In genomic region chr8:53695323-53695722, GRCm38 (mm10) we compare ENCODE assay signal across 21 mouse cellular contexts. TPM values are rescaled to one million over a fixed set of nuclear protein-coding genes. Genes with fewer than 3 reads are reported as not detected.
DNase-seq lines count a peak whose midpoint lies in the region; ATAC-seq and TF ChIP-seq lines count a peak whose summit lies in the region.
"Had no signal": no experiment of that assay in that cellular context is flagged by ENCODE, and none has a peak within 500 bp of the region (broad histone marks: within the 10 kb centered on the region; RNA-seq: fewer than 3 reads in every experiment).

No protein-coding gene starts in this region.

- no peak; the same call in 1 of the 2 replicates for TF ChIP-seq CTCF in left cerebral cortex, adult 2 months (IDR thresholded peaks at IDR 0.05)

- H3K4me1 ChIP-seq in hindbrain, embryonic 16.5 days (ENCODE audit: control insufficient read depth, insufficient read depth, low read depth, low read length) = no peaks in the 10 kb centered on the region
- H3K4me1 ChIP-seq: embryonic facial prominence, embryonic 10.5 days; heart, embryonic 10.5 days; hindbrain, embryonic 13.5 days had no signal

- DNase-seq in frontal cortex, postnatal 25 days (ENCODE audit: low spot score in 2 of 2) = no peak
- DNase-seq in left cerebral cortex, postnatal 14 days (ENCODE audit: low spot score in 2 of 2) = peak; percentile 3 to 7
- DNase-seq in left cerebral cortex, adult 2 months (ENCODE audit: extremely low spot score in 1 of 2, low spot score in 2 of 2) = no peak
- peak; percentile 43 for DNase-seq in brain, embryonic 18.5 days (ENCODE audit: low read depth, low spot score)
- peak; percentile 31 for DNase-seq in telencephalon, adult 2 months (ENCODE audit: low read depth, low spot score)
- DNase-seq: adrenal gland, adult 2 months; adrenal gland, postnatal 36 days; cerebellum, adult 18-20 months; cerebellum, adult 9-11 months; cerebellum, postnatal 36 days; gastrocnemius, postnatal 10 days; heart, adult 18-20 months; heart, postnatal 10 days; heart, postnatal 4 days; kidney, adult 2 months had no signal

- H3K4me3 ChIP-seq in left cerebral cortex, adult 2 months = no peak overlapping the region
- no peak overlapping the region for H3K4me3 ChIP-seq in hindbrain, embryonic 16.5 days (ENCODE audit: low read length)
- H3K4me3 ChIP-seq: embryonic facial prominence, embryonic 10.5 days; heart, embryonic 10.5 days; hindbrain, embryonic 13.5 days had no signal

- intact Hi-C loops in left cerebral cortex, postnatal 14 days (cut with DNase I) = no loop called here
- intact Hi-C loops in left cerebral cortex, adult 2 months (cut with DNase I) = no loop called here

- no peak overlapping the region for H3K9ac ChIP-seq in hindbrain, embryonic 16.5 days (ENCODE audit: low read depth, low read length)
- H3K9ac ChIP-seq: hindbrain, embryonic 13.5 days had no signal

- peak; percentile 81 for ATAC-seq in frontal cortex, adult (ENCODE audit: low TSS enrichment)
- no peak for ATAC-seq in hindbrain, embryonic 16.5 days
- ATAC-seq: intestine, embryonic 16.5 days had no signal

- no peaks in the 10 kb centered on the region for H3K27me3 ChIP-seq in hindbrain, embryonic 16.5 days (replicated peaks; ENCODE audit: control insufficient read depth, insufficient read depth, low read length)
- H3K27me3 ChIP-seq: hindbrain, embryonic 13.5 days had no signal

- H3K36me3 ChIP-seq in hindbrain, embryonic 16.5 days (ENCODE audit: control insufficient read depth, insufficient read depth, low read length) = no peaks in the 10 kb centered on the region
- H3K36me3 ChIP-seq: embryonic facial prominence, embryonic 10.5 days; heart, embryonic 10.5 days; hindbrain, embryonic 13.5 days had no signal

- no peak overlapping the region for H3K27ac ChIP-seq in left cerebral cortex, adult 2 months
- no peak overlapping the region for H3K27ac ChIP-seq in hindbrain, embryonic 16.5 days (ENCODE audit: low read depth, low read length)
- H3K27ac ChIP-seq: embryonic facial prominence, embryonic 10.5 days; heart, embryonic 10.5 days; hindbrain, embryonic 13.5 days had no signal

- no peak overlapping the region for H3K4me2 ChIP-seq in hindbrain, embryonic 16.5 days (ENCODE audit: low read length)
- H3K4me2 ChIP-seq: hindbrain, embryonic 13.5 days had no signal

- H3K9me3 ChIP-seq in hindbrain, embryonic 16.5 days (ENCODE audit: control insufficient read depth, low read length) = no peaks in the 10 kb centered on the region
- H3K9me3 ChIP-seq: embryonic facial prominence, embryonic 10.5 days; heart, embryonic 10.5 days; hindbrain, embryonic 13.5 days had no signal

RNA-seq across cellular contexts. Expression of gene Neil3, which starts 56.5 kb away (rescaled TPM):
- total RNA-seq in left cerebral cortex, postnatal 14 days (2021) = under 1 TPM; 0.24 to 0.85 TPM
- total RNA-seq in left cerebral cortex, adult 2 months (2021) = under 1 TPM in 1 of 2 experiments, not detected in 1; 0.23 TPM
- polyA plus RNA-seq in hindbrain, embryonic 16.5 days (2015; fragmentation: Nextera tagmentation; extraction: Ambion mirVana) = 5.5 and 5.8 TPM in 2 replicates

Comparison
In these comparisons a context has a peak if more than half of its experiments do, and no peak if none do; other contexts are left out.
1. DNase-seq: peak in left cerebral cortex, postnatal 14 days (2 of 2), brain, embryonic 18.5 days (single experiment) and telencephalon, adult 2 months (single experiment); none in frontal cortex, postnatal 25 days (0 of 2) and left cerebral cortex, adult 2 months (0 of 2).